Mouse (Mus musculus): ENCODE results near the gene Foxn2. TPM values are rescaled to one million over a fixed set of nuclear protein-coding genes. Genes with fewer than 3 reads are reported as not detected.

The Foxn2 gene
- polyA plus RNA-seq (2012; fragmentation: generic; extraction: Trizol): 4.3 TPM

- H3K36me3 ChIP-seq (ENCODE audit: control insufficient read depth, insufficient read depth): no peaks in the 10 kb centered on the region
- peak within 1 kb of the TSS; percentile 97 for H3K4me2 ChIP-seq (ENCODE audit: low read depth)
- H3K4me3 ChIP-seq: peak within 1 kb of the TSS; percentile 64
- peak within 1 kb of the TSS; percentile 96 for H3ac ChIP-seq (ENCODE audit: control insufficient read depth, insufficient read length)
- H3K27me3 ChIP-seq (ENCODE audit: control insufficient read depth, insufficient read depth, insufficient read length): no peaks in the 10 kb centered on the region
- TF ChIP-seq TCF12 (IDR thresholded peaks at IDR 0.05; ENCODE audit: insufficient read depth, poor library complexity, severe bottlenecking): no peak
- TF ChIP-seq REST (IDR thresholded peaks at IDR 0.05; ENCODE audit: insufficient read depth, insufficient read length): no peak
- no peak for TF ChIP-seq CEBPB (IDR thresholded peaks at IDR 0.05; ENCODE audit: insufficient read depth, poor library complexity, severe bottlenecking)
- peak; percentile 62 for TF ChIP-seq POLR2AphosphoS2 (IDR thresholded peaks at IDR 0.05; ENCODE audit: insufficient read length, low read depth)
- peak; percentile 41 for TF ChIP-seq POLR2A (IDR thresholded peaks at IDR 0.05; ENCODE audit: insufficient read length, low read depth)
- peak; percentile 44 to 94 (median 87) for TF ChIP-seq MYOG (IDR thresholded peaks at IDR 0.05; ENCODE audit: control insufficient read depth in 1 of 3, insufficient read depth in 1 of 3, insufficient read length in 2 of 3, low read depth in 2 of 3)
- no peak for TF ChIP-seq MAX (IDR thresholded peaks at IDR 0.05; ENCODE audit: low read depth)
- peak in 2 of 3 experiments; percentile 87 to 89 for TF ChIP-seq MYOD1 (IDR thresholded peaks at IDR 0.05; ENCODE audit: control insufficient read depth in 1 of 3, insufficient read length in 2 of 3, low read depth in 2 of 3)
- peak; percentile 44 for TF ChIP-seq E2F4 (IDR thresholded peaks at IDR 0.05; ENCODE audit: insufficient read depth)
- peak; percentile 69 for TF ChIP-seq TCF3 (IDR thresholded peaks at IDR 0.05; ENCODE audit: insufficient read length, low read depth)
- peaks cover 39% of the 10 kb centered on the region for H3K79me2 ChIP-seq (ENCODE audit: control insufficient read depth, insufficient read depth)
Measured at GRCm38 (mm10) chr17:88440285-88441000, at the start of gene Foxn2. Foxn2 (plus strand) TSS chr17:88440711.

- H3K4me2 ChIP-seq (ENCODE audit: low read depth): no peak overlapping the region
- H3K79me2 ChIP-seq (ENCODE audit: control insufficient read depth, insufficient read depth): no peaks in the 10 kb centered on the region
- H3ac ChIP-seq (ENCODE audit: control insufficient read depth, insufficient read length): no peak overlapping the region
- no peak overlapping the region for H3K4me3 ChIP-seq
- no peaks in the 10 kb centered on the region for H3K36me3 ChIP-seq (ENCODE audit: control insufficient read depth, insufficient read depth)
- no peaks in the 10 kb centered on the region for H3K27me3 ChIP-seq (ENCODE audit: control insufficient read depth, insufficient read depth, insufficient read length)
- TF ChIP-seq MYOD1 (IDR thresholded peaks at IDR 0.05; ENCODE audit: control insufficient read depth in 1 of 3, insufficient read length in 2 of 3, low read depth in 2 of 3): no peak
- no peak for TF ChIP-seq MAX (IDR thresholded peaks at IDR 0.05; ENCODE audit: low read depth)
- no peak for TF ChIP-seq REST (IDR thresholded peaks at IDR 0.05; ENCODE audit: insufficient read depth, insufficient read length)
- TF ChIP-seq E2F4 (IDR thresholded peaks at IDR 0.05; ENCODE audit: insufficient read depth): no peak
- TF ChIP-seq SRF (IDR thresholded peaks at IDR 0.05; ENCODE audit: control insufficient read depth, insufficient read length, low read depth): no peak
- no peak for TF ChIP-seq TCF3 (IDR thresholded peaks at IDR 0.05; ENCODE audit: insufficient read length, low read depth)
- TF ChIP-seq POLR2AphosphoS2 (IDR thresholded peaks at IDR 0.05; ENCODE audit: insufficient read length, low read depth): no peak
- TF ChIP-seq MYOG (IDR thresholded peaks at IDR 0.05; ENCODE audit: control insufficient read depth in 1 of 3, insufficient read depth in 1 of 3, insufficient read length in 2 of 3, low read depth in 2 of 3): no peak
- no peak for TF ChIP-seq CEBPB (IDR thresholded peaks at IDR 0.05; ENCODE audit: insufficient read depth, poor library complexity, severe bottlenecking)
Measured at GRCm38 (mm10) chr17:88397501-88397900, 43.0 kb upstream of the Foxn2 start.

- Histone ChIP-seq H3K79me2 (ENCODE audit: control insufficient read depth, insufficient read depth) (no peaks in the 10 kb centered on the region), H3ac (ENCODE audit: control insufficient read depth, insufficient read length) (no peak overlapping the region), H3K27me3 (ENCODE audit: control insufficient read depth, insufficient read depth, insufficient read length) (no peaks in the 10 kb centered on the region), H3K36me3 (ENCODE audit: control insufficient read depth, insufficient read depth) (no peaks in the 10 kb centered on the region), H3K4me3 (no peak overlapping the region), H3K4me2 (ENCODE audit: low read depth) (no peak overlapping the region)
- TF ChIP-seq CEBPB (IDR thresholded peaks at IDR 0.05; ENCODE audit: insufficient read depth, poor library complexity, severe bottlenecking): no peak
Measured at GRCm38 (mm10) chr17:88398090-88398489, 42.4 kb upstream of the Foxn2 start.

GRCm38 (mm10) chr17:88398854-88399253 is 41.7 kb upstream of the Foxn2 start:
- no peak overlapping the region for H3K4me3 ChIP-seq
- no peaks in the 10 kb centered on the region for H3K79me2 ChIP-seq (ENCODE audit: control insufficient read depth, insufficient read depth)
- H3K4me2 ChIP-seq (ENCODE audit: low read depth): no peak overlapping the region
- TF ChIP-seq MAX (IDR thresholded peaks at IDR 0.05; ENCODE audit: low read depth): no peak
- TF ChIP-seq POLR2AphosphoS2 (IDR thresholded peaks at IDR 0.05; ENCODE audit: insufficient read length, low read depth): no peak
- no peak for TF ChIP-seq REST (IDR thresholded peaks at IDR 0.05; ENCODE audit: insufficient read depth, insufficient read length)
- no peak for TF ChIP-seq TCF3 (IDR thresholded peaks at IDR 0.05; ENCODE audit: insufficient read length, low read depth)
- TF ChIP-seq POLR2A (IDR thresholded peaks at IDR 0.05; ENCODE audit: insufficient read length, low read depth): no peak
- TF ChIP-seq E2F4 (IDR thresholded peaks at IDR 0.05; ENCODE audit: insufficient read depth): no peak
- TF ChIP-seq SRF (IDR thresholded peaks at IDR 0.05; ENCODE audit: control insufficient read depth, insufficient read length, low read depth): no peak
- TF ChIP-seq CEBPB (IDR thresholded peaks at IDR 0.05; ENCODE audit: insufficient read depth, poor library complexity, severe bottlenecking): no peak
- no peak for TF ChIP-seq USF1 (IDR thresholded peaks at IDR 0.05; ENCODE audit: low read depth)
- TF ChIP-seq MYOG (IDR thresholded peaks at IDR 0.05; ENCODE audit: control insufficient read depth in 1 of 3, insufficient read depth in 1 of 3, insufficient read length in 2 of 3, low read depth in 2 of 3): no peak
- H3ac ChIP-seq (ENCODE audit: control insufficient read depth, insufficient read length): no peak overlapping the region
- no peaks in the 10 kb centered on the region for H3K36me3 ChIP-seq (ENCODE audit: control insufficient read depth, insufficient read depth)
- H3K27me3 ChIP-seq (ENCODE audit: control insufficient read depth, insufficient read depth, insufficient read length): no peaks in the 10 kb centered on the region

- no peaks in the 10 kb centered on the region for H3K27me3 ChIP-seq (ENCODE audit: control insufficient read depth, insufficient read depth, insufficient read length)
- H3K79me2 ChIP-seq (ENCODE audit: control insufficient read depth, insufficient read depth): no peaks in the 10 kb centered on the region
- H3ac ChIP-seq (ENCODE audit: control insufficient read depth, insufficient read length): no peak overlapping the region
- no peak overlapping the region for H3K4me3 ChIP-seq
- TF ChIP-seq POLR2AphosphoS2 (IDR thresholded peaks at IDR 0.05; ENCODE audit: insufficient read length, low read depth) (no peak), CEBPB (IDR thresholded peaks at IDR 0.05; ENCODE audit: insufficient read depth, poor library complexity, severe bottlenecking) (no peak), MYOG (IDR thresholded peaks at IDR 0.05; ENCODE audit: control insufficient read depth in 1 of 3, insufficient read depth in 1 of 3, insufficient read length in 2 of 3, low read depth in 2 of 3) (no peak), TCF3 (IDR thresholded peaks at IDR 0.05; ENCODE audit: insufficient read length, low read depth) (no peak), MAX (IDR thresholded peaks at IDR 0.05; ENCODE audit: low read depth) (no peak), REST (IDR thresholded peaks at IDR 0.05; ENCODE audit: insufficient read depth, insufficient read length) (no peak), TCF12 (IDR thresholded peaks at IDR 0.05; ENCODE audit: insufficient read depth, poor library complexity, severe bottlenecking) (no peak), SRF (IDR thresholded peaks at IDR 0.05; ENCODE audit: control insufficient read depth, insufficient read length, low read depth) (no peak), POLR2A (IDR thresholded peaks at IDR 0.05; ENCODE audit: insufficient read length, low read depth) (no peak), MYOD1 (IDR thresholded peaks at IDR 0.05; ENCODE audit: control insufficient read depth in 1 of 3, insufficient read length in 2 of 3, low read depth in 2 of 3) (no peak), USF1 (IDR thresholded peaks at IDR 0.05; ENCODE audit: low read depth) (no peak), E2F4 (IDR thresholded peaks at IDR 0.05; ENCODE audit: insufficient read depth) (no peak)
- H3K4me2 ChIP-seq (ENCODE audit: low read depth): no peak overlapping the region
- no peaks in the 10 kb centered on the region for H3K36me3 ChIP-seq (ENCODE audit: control insufficient read depth, insufficient read depth)
Measured at GRCm38 (mm10) chr17:88400122-88400521, 40.4 kb upstream of the Foxn2 start.
